Mouse (Mus musculus): ENCODE data around the gene Fam193a. TPM values are rescaled to one million over a fixed set of nuclear protein-coding genes. Genes with fewer than 3 reads are reported as not detected.

Fam193a gene
- 2.2 and 2.7 TPM in 2 replicates for polyA plus RNA-seq (2015; fragmentation: Nextera tagmentation; extraction: Ambion mirVana)

- peak within 1 kb of the TSS; percentile 95 for H3K27ac ChIP-seq (ENCODE audit: low read depth)
- peak; percentile 97 for DNase-seq
- H3K4me1 ChIP-seq (ENCODE audit: insufficient read depth), result peaks cover 19% of the 10 kb centered on the region
- TF ChIP-seq CTCF (IDR thresholded peaks at IDR 0.05; ENCODE audit: low read depth), result no peak
- TF ChIP-seq EP300 (IDR thresholded peaks at IDR 0.05; ENCODE audit: low read depth), result no peak; the same call in 1 of the 2 replicates
- peak; percentile 97 for ATAC-seq
- H3K27me3 ChIP-seq (ENCODE audit: insufficient read depth, low read length), result no peaks in the 10 kb centered on the region
- WGBS (ENCODE audit: insufficient replicate concordance), result 2% methylated on average over 51 of the region's 64 CpGs
- H3K36me3 ChIP-seq (replicated peaks; ENCODE audit: insufficient read depth, low read length), result 0 out of 2 replicates have a peak, but pooled peaks cover 4% of the 10 kb centered on the region
- H3K4me3 ChIP-seq (ENCODE audit: low read depth, low read length), result peak within 1 kb of the TSS; percentile 87
- H3K9me3 ChIP-seq (ENCODE audit: low read length), result no peaks in the 10 kb centered on the region
- peak within 1 kb of the TSS; percentile 98 for H3K9ac ChIP-seq (replicated peaks)
- H3K4me2 ChIP-seq (ENCODE audit: low read depth, low read length), result peak within 1 kb of the TSS; percentile 81
These were observed at the start of gene Fam193a for GRCm38 (mm10) chr5:34369341-34370021. TSS of gene Fam193a (plus strand) at chr5:34369933.

GRCm38 (mm10) chr5:34321236-34321635, 48.5 kb upstream of the Fam193a start:
- ATAC-seq (no peak), DNase-seq (no peak)
- peaks cover 2% of the 10 kb centered on the region; the same call in 1 of the 2 replicates for H3K4me1 ChIP-seq (ENCODE audit: insufficient read depth)
- H3K4me3 ChIP-seq (ENCODE audit: low read depth, low read length), result no peak overlapping the region
- no peaks in the 10 kb centered on the region for H3K27me3 ChIP-seq (ENCODE audit: insufficient read depth, low read length)
- TF ChIP-seq EP300 (IDR thresholded peaks at IDR 0.05; ENCODE audit: low read depth), result no peak
- no peak for TF ChIP-seq CTCF (IDR thresholded peaks at IDR 0.05; ENCODE audit: low read depth)
- H3K27ac ChIP-seq (ENCODE audit: low read depth), result no peak overlapping the region
- 81% methylated on average over 4 of the region's 4 CpGs for WGBS (ENCODE audit: insufficient replicate concordance)
- H3K9me3 ChIP-seq (ENCODE audit: low read length), result no peaks in the 10 kb centered on the region
- H3K36me3 ChIP-seq (replicated peaks; ENCODE audit: insufficient read depth, low read length), result no peaks in the 10 kb centered on the region
- H3K9ac ChIP-seq (replicated peaks), result no peak overlapping the region
- H3K4me2 ChIP-seq (ENCODE audit: low read depth, low read length), result no peak overlapping the region

- peaks cover 4% of the 10 kb centered on the region; the same call in 1 of the 2 replicates for H3K4me1 ChIP-seq (ENCODE audit: insufficient read depth)
- no peak overlapping the region for H3K9ac ChIP-seq (replicated peaks)
- no peaks in the 10 kb centered on the region for H3K27me3 ChIP-seq (ENCODE audit: insufficient read depth, low read length)
- no peak for ATAC-seq
- H3K9me3 ChIP-seq (ENCODE audit: low read length), result peaks cover 1% of the 10 kb centered on the region; the same call in 1 of the 2 replicates
- DNase-seq, result no peak
- TF ChIP-seq CTCF (IDR thresholded peaks at IDR 0.05; ENCODE audit: low read depth), result no peak
- no peaks in the 10 kb centered on the region for H3K36me3 ChIP-seq (replicated peaks; ENCODE audit: insufficient read depth, low read length)
- no peak overlapping the region for H3K4me2 ChIP-seq (ENCODE audit: low read depth, low read length)
- no peak overlapping the region for H3K4me3 ChIP-seq (ENCODE audit: low read depth, low read length)
- H3K27ac ChIP-seq (ENCODE audit: low read depth), result no peak overlapping the region
These were observed 44.4 kb upstream of the Fam193a start for GRCm38 (mm10) chr5:34325286-34325685.

- TF ChIP-seq CTCF (IDR thresholded peaks at IDR 0.05; ENCODE audit: low read depth) (no peak), EP300 (IDR thresholded peaks at IDR 0.05; ENCODE audit: low read depth) (no peak)
- peaks cover 2% of the 10 kb centered on the region; the same call in 1 of the 2 replicates for H3K9me3 ChIP-seq (ENCODE audit: low read length)
- no peak overlapping the region for H3K9ac ChIP-seq (replicated peaks)
- no peak overlapping the region for H3K27ac ChIP-seq (ENCODE audit: low read depth)
- no peaks in the 10 kb centered on the region for H3K36me3 ChIP-seq (replicated peaks; ENCODE audit: insufficient read depth, low read length)
- 18% methylated on average over 4 of the region's 4 CpGs for WGBS (ENCODE audit: insufficient replicate concordance)
- no peaks in the 10 kb centered on the region for H3K27me3 ChIP-seq (ENCODE audit: insufficient read depth, low read length)
- H3K4me2 ChIP-seq (ENCODE audit: low read depth, low read length), result peak overlapping the region; percentile 58; the same call in 1 of the 2 replicates
- DNase-seq (no peak), ATAC-seq (no peak)
- H3K4me3 ChIP-seq (ENCODE audit: low read depth, low read length), result no peak overlapping the region
- peaks cover 4% of the 10 kb centered on the region; the same call in 1 of the 2 replicates for H3K4me1 ChIP-seq (ENCODE audit: insufficient read depth)
These were observed 43.5 kb upstream of the Fam193a start for GRCm38 (mm10) chr5:34326249-34326691.

- ATAC-seq, result peak; percentile 19; the same call in 1 of the 2 replicates
These were observed 42.7 kb upstream of the Fam193a start for GRCm38 (mm10) chr5:34326875-34327576.

DNA sequence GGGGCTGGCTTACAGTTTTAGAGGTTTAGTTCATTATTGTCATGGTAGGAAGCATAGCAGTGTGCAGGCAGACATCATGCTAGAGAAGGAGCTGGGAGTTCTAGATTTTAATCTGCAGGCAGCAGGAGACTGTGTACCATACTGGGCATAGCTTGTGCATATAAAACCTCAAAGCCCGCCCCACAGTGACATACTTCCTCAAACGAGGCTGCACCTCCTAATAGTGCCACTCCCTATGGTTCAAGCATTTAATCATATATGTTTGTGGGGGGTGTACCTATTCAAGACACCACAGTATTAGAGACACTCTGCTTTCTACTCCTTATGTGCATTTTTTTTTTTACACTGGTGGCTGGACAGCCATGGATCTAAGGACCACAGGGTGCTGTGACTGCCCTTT, 39.6 kb upstream of the Fam193a start:
- H3K27ac ChIP-seq (ENCODE audit: low read depth), result no peak overlapping the region
- DNase-seq (no peak), ATAC-seq (no peak)
- peaks cover 2% of the 10 kb centered on the region; the same call in 1 of the 2 replicates for H3K9me3 ChIP-seq (ENCODE audit: low read length)
- no peaks in the 10 kb centered on the region for H3K36me3 ChIP-seq (replicated peaks; ENCODE audit: insufficient read depth, low read length)
- peaks cover 4% of the 10 kb centered on the region; the same call in 1 of the 2 replicates for H3K4me1 ChIP-seq (ENCODE audit: insufficient read depth)
- no peak for TF ChIP-seq CTCF (IDR thresholded peaks at IDR 0.05; ENCODE audit: low read depth)
- TF ChIP-seq EP300 (IDR thresholded peaks at IDR 0.05; ENCODE audit: low read depth), result no peak
- 82% methylated on average over 2 of the region's 2 CpGs for WGBS (ENCODE audit: insufficient replicate concordance)
- no peaks in the 10 kb centered on the region for H3K27me3 ChIP-seq (ENCODE audit: insufficient read depth, low read length)
- no peak overlapping the region for H3K9ac ChIP-seq (replicated peaks)
- no peak overlapping the region for H3K4me3 ChIP-seq (ENCODE audit: low read depth, low read length)
- H3K4me2 ChIP-seq (ENCODE audit: low read depth, low read length), result no peak overlapping the region

More at GRCm38 (mm10) chr5:34326875-34327576, 42.7 kb upstream of the Fam193a start:
- H3K4me2 ChIP-seq (ENCODE audit: low read depth, low read length), result peak overlapping the region; percentile 58
- WGBS (ENCODE audit: insufficient replicate concordance), result 34% methylated on average over 31 of the region's 31 CpGs
- peak overlapping the region; percentile 26 for H3K4me3 ChIP-seq (ENCODE audit: low read depth, low read length)
- no peaks in the 10 kb centered on the region for H3K36me3 ChIP-seq (replicated peaks; ENCODE audit: insufficient read depth, low read length)
- peaks cover 2% of the 10 kb centered on the region; the same call in 1 of the 2 replicates for H3K9me3 ChIP-seq (ENCODE audit: low read length)
- peak overlapping the region; percentile 27; the same call in 1 of the 2 replicates for H3K9ac ChIP-seq (replicated peaks)
- TF ChIP-seq CTCF (IDR thresholded peaks at IDR 0.05; ENCODE audit: low read depth) (no peak), EP300 (IDR thresholded peaks at IDR 0.05; ENCODE audit: low read depth) (no peak)
- no peak for DNase-seq
- H3K4me1 ChIP-seq (ENCODE audit: insufficient read depth), result peaks cover 4% of the 10 kb centered on the region; the same call in 1 of the 2 replicates
- no peaks in the 10 kb centered on the region for H3K27me3 ChIP-seq (ENCODE audit: insufficient read depth, low read length)
- H3K27ac ChIP-seq (ENCODE audit: low read depth), result no peak overlapping the region
